Mouse (Mus musculus) retina, embryonic 14.5 days (tissue): ENCODE measurements at regions not wholly inside any gene's neighbourhood (a gene's known extent, or its start where the extent isn't known, plus 50 kb on each side); places are given as distances from the start of the nearest gene placed in this dataset.

ENCODE experiments used
- DNase-seq: peaks from one replicate; pipeline ENCODE4 v3.0.0-alpha.2; 2015; ENCODE audit warnings: low spot score

DNA sequence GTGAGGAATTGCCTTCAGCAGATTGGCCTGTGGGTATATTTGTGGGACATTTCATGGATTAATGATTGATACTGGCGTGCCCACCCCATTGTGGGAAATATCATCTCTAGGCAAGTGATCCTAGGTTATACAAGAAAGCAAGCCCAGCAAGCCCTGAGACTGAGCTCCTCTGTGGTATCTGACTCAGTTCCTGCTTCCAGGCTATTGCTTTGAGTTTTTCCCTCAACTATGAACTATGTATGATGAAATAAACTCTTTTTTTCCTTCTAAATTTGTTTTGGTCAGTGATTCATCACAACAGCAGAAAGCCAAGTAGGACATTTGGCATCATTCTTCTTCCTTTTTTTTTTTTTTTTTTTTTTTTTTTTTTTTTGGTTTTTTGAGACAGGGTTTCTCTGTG lies 119.8 kb downstream of the Tbr1 start:
- no peak for DNase-seq

DNA sequence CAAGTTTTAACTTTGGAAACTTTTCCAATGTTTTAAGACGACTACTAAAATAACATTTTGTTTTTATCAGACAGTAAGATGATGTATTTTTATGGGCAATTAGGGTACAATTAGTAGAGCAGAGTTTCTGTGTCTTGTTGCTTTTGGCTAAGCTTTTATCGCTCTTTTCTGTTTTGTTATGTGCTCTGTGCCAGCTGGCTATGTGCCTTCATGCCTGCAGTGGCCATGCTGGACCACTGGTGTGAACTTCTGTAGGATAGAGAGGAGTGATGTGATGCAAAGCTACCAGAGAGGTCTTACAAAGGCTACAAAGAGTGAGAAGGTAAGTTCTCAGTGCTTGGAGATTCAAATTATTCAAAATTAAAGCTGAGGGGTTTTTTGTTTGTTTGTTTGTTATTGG lies 108.0 kb upstream of the Slc4a10 start:
- no peak for DNase-seq

DNA sequence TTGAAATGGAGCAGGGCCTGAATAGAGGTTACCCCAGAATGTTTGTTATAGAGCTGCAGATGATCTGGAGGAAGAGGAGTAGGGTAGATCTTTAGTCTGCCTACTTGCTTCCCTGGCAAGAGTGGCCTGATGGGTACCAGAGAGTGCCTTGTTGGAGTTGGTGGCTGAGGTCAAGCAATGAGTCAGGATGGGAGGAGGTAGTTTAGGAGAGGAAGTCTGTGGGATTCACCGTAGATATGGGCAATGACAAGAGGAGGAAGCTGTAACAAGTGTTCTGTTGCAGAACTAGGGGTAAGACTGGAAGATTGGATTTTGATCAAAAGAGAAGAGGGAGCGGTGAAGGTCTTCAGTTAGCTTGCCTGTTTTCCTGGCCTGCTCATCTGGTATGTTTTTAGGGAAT lies 80.3 kb upstream of the Slc4a10 start:
- no peak for DNase-seq

DNA sequence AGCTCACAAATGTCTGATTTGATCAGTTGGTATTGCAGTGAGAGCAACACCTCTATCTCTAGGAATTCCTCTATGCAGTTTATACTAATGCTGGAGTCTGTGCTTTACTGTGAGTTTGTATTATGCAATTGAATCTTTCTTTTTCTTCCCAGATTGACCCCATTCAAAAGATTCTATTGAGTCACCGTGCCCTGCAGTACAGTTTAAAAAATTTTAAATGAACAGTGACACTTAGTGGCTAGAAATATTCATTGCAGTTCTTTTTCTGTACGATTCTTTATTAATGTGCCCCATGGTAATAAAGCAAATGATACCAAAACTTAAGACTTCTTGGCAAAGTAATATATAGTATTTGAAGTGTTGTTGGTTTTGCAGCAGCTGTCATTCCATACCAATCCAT lies 78.5 kb upstream of the Slc4a10 start:
- peak; percentile 75 for DNase-seq

DNA sequence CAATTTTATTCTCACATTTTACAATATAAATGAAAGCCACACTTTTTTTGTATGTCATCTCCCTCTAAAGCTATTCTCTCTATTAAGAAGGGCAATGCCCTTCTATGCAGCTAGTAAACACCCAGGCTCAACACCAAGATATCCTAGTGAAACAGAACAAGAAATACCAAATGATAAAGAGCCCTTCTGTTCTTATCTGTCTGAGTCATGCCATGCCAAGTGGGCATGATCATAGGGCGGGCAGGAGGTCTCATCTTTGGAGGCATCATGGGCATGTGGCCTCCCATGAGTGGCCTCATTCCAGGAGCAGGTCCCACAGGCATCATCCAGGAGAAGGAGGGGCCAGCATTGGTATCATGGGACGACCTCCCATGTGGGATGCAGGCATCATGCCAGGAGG lies 76.2 kb upstream of the Slc4a10 start:
- no peak for DNase-seq

DNA sequence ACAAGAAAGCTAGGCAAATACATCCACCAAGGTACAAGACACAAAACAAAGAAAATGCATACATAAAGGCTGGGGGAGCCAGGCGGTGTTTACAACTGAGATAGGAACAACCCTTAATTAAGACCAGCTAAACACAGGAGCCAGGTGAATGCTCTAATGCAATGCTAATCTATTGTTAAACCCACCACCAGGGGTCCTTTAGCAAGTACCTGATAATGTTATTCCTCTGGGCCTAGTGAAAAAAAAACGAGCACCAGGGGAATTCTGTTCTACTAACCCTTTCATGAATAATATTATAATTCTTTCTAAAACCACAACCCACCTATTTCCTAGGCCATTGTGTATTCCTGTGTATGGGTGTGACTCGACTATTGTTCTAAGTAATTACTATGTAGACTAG lies 61.5 kb upstream of the Slc4a10 start:
- peak; percentile 7 for DNase-seq

DNA sequence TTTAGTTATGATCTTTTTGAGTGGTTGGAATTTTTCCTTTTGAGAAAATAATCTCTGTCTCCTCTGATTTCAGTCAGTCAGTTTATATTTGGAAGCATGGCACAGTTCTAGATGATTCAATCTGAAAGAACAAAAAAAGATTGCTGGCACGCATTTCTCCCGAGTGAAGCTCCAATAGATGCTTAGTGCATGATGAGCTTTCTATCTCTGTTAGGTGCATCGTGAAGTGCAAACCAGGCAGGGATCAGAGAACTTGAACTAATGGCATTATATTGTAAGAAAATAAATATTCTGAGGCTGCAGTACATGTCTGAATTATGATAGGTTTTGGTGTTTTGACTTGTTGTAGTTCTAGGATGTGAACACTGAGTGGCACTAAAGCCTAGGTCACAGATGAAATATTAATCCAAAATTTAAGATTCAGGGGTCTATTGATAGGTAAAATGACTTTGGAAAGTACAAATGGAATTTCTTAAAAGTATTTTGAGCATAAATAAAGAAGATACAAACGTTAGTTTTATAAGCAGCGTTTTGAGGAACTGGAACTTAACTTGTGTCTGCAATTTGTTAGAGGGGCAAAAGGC lies 59.2 kb upstream of the Slc4a10 start:
- peak; percentile 55 for DNase-seq
